Comparison of ENCODE assay signal across 17 mouse cellular contexts in genomic region chr10:111543106-111543505, GRCm38 (mm10). TPM values are rescaled to one million over a fixed set of nuclear protein-coding genes. Genes with fewer than 3 reads are reported as not detected.
DNase-seq lines count a peak whose midpoint lies in the region; ATAC-seq and TF ChIP-seq lines count a peak whose summit lies in the region.
"Had no signal": no experiment of that assay in that cellular context is flagged by ENCODE, and none has a peak within 500 bp of the region (broad histone marks: within the 10 kb centered on the region; RNA-seq: fewer than 3 reads in every experiment).

No protein-coding gene starts in this region.

- H3K4me3 ChIP-seq in hindbrain, embryonic 16.5 days (ENCODE audit: low read length): no peak overlapping the region
- H3K4me3 ChIP-seq in hindbrain, embryonic 12.5 days: no peak overlapping the region
- no peak overlapping the region for H3K4me3 ChIP-seq in liver, postnatal 0 days (ENCODE audit: low read depth, low read length)
- H3K4me3 ChIP-seq in brown adipose tissue, adult 24 weeks (ENCODE audit: insufficient read depth, low read depth, low read length): no peak overlapping the region
- H3K4me3 ChIP-seq in macrophage (ENCODE audit: inconsistent target): no peak overlapping the region
- H3K4me3 ChIP-seq: embryonic facial prominence, embryonic 15.5 days; limb, embryonic 13.5 days had no signal

- WGBS in hindbrain, embryonic 16.5 days: 75% methylated on average over 7 of the region's 7 CpGs
- 90% methylated on average over 7 of the region's 7 CpGs for WGBS in hindbrain, embryonic 12.5 days
- WGBS in liver, postnatal 0 days (ENCODE audit: insufficient replicate concordance): 77% methylated on average over 7 of the region's 7 CpGs
- 78% methylated on average over 7 of the region's 7 CpGs for WGBS in macrophage (ENCODE audit: missing documents)

- TF ChIP-seq CTCF in liver, postnatal 0 days (IDR thresholded peaks at IDR 0.05; ENCODE audit: low read depth): no peak

- H3K79me2 ChIP-seq in macrophage (ENCODE audit: inconsistent target): no peaks in the 10 kb centered on the region

- ATAC-seq in hindbrain, embryonic 16.5 days: no peak
- ATAC-seq in hindbrain, embryonic 12.5 days (ENCODE audit: low FRiP score): no peak
- no peak for ATAC-seq in liver, postnatal 0 days
- ATAC-seq: forebrain, embryonic 14.5 days; inflammation-experienced regulatory T-cells, adult 6 months had no signal

- no peak for TF ChIP-seq EP300 in liver, postnatal 0 days (IDR thresholded peaks at IDR 0.05; ENCODE audit: low read depth)

- H3K27me3 ChIP-seq in hindbrain, embryonic 16.5 days (replicated peaks; ENCODE audit: control insufficient read depth, insufficient read depth, low read length): no peaks in the 10 kb centered on the region
- H3K27me3 ChIP-seq in hindbrain, embryonic 12.5 days: no peaks in the 10 kb centered on the region
- H3K27me3 ChIP-seq in liver, postnatal 0 days (ENCODE audit: insufficient read depth, low read length): no peaks in the 10 kb centered on the region
- H3K27me3 ChIP-seq: embryonic facial prominence, embryonic 15.5 days; limb, embryonic 13.5 days; megakaryocyte, embryonic 14.5 days had no signal

- H3K36me3 ChIP-seq in hindbrain, embryonic 16.5 days (ENCODE audit: control insufficient read depth, insufficient read depth, low read length): no peaks in the 10 kb centered on the region
- H3K36me3 ChIP-seq in hindbrain, embryonic 12.5 days: no peaks in the 10 kb centered on the region
- H3K36me3 ChIP-seq in liver, postnatal 0 days (replicated peaks; ENCODE audit: insufficient read depth, low read length): no peaks in the 10 kb centered on the region
- H3K36me3 ChIP-seq in macrophage (ENCODE audit: inconsistent target): no peaks in the 10 kb centered on the region
- H3K36me3 ChIP-seq: embryonic facial prominence, embryonic 15.5 days; G1E; limb, embryonic 13.5 days had no signal

- peak overlapping the region; percentile 34 for H3K27ac ChIP-seq in hindbrain, embryonic 16.5 days (ENCODE audit: low read depth, low read length)
- H3K27ac ChIP-seq in hindbrain, embryonic 12.5 days: no peak overlapping the region
- H3K27ac ChIP-seq in liver, postnatal 0 days (ENCODE audit: low read depth): peak overlapping the region; percentile 66
- H3K27ac ChIP-seq in brown adipose tissue, adult 24 weeks (replicated peaks; ENCODE audit: low read depth, low read length): peak overlapping the region; percentile 58
- peak overlapping the region; percentile 65 for H3K27ac ChIP-seq in macrophage
- H3K27ac ChIP-seq: embryonic facial prominence, embryonic 15.5 days; limb, embryonic 13.5 days had no signal

- DNase-seq in liver, postnatal 0 days: no peak
- no peak for DNase-seq in liver
- DNase-seq in kidney, postnatal 25 days: no peak
- DNase-seq: cerebellum, adult 2 months; gastrocnemius, postnatal 10 days; thymus, adult 2 months had no signal

- no peak overlapping the region for H3K4me2 ChIP-seq in hindbrain, embryonic 16.5 days (ENCODE audit: low read length)
- no peak overlapping the region for H3K4me2 ChIP-seq in hindbrain, embryonic 12.5 days (replicated peaks)
- no peak overlapping the region for H3K4me2 ChIP-seq in liver, postnatal 0 days (ENCODE audit: low read depth, low read length)
- H3K4me2 ChIP-seq: embryonic facial prominence, embryonic 15.5 days; limb, embryonic 13.5 days; lung, embryonic 14.5 days had no signal

- no peaks in the 10 kb centered on the region; the same call in 1 of the 2 replicates for H3K9me3 ChIP-seq in hindbrain, embryonic 16.5 days (ENCODE audit: control insufficient read depth, low read length)
- H3K9me3 ChIP-seq in hindbrain, embryonic 12.5 days (replicated peaks): no peaks in the 10 kb centered on the region
- no peaks in the 10 kb centered on the region for H3K9me3 ChIP-seq in liver, postnatal 0 days (ENCODE audit: low read length)
- H3K9me3 ChIP-seq: embryonic facial prominence, embryonic 15.5 days; G1E; limb, embryonic 13.5 days had no signal

- no peaks in the 10 kb centered on the region; the same call in 1 of the 2 replicates for H3K4me1 ChIP-seq in hindbrain, embryonic 16.5 days (ENCODE audit: control insufficient read depth, insufficient read depth, low read depth, low read length)
- peaks cover 19% of the 10 kb centered on the region for H3K4me1 ChIP-seq in hindbrain, embryonic 12.5 days
- peaks cover 32% of the 10 kb centered on the region for H3K4me1 ChIP-seq in liver, postnatal 0 days (ENCODE audit: insufficient read depth)
- H3K4me1 ChIP-seq in brown adipose tissue, adult 24 weeks (ENCODE audit: control insufficient read depth, insufficient read depth, insufficient read length, low read length): peaks cover 19% of the 10 kb centered on the region

- H3K9ac ChIP-seq in hindbrain, embryonic 16.5 days (ENCODE audit: low read depth, low read length): no peak overlapping the region
- no peak overlapping the region for H3K9ac ChIP-seq in hindbrain, embryonic 12.5 days
- no peak overlapping the region for H3K9ac ChIP-seq in liver, postnatal 0 days (replicated peaks)
- H3K9ac ChIP-seq: embryonic facial prominence, embryonic 15.5 days; limb, embryonic 13.5 days; lung, embryonic 14.5 days had no signal

RNA-seq across cellular contexts. Expression of gene Phlda1, which starts 37.0 kb away (rescaled TPM):
- 54.4 and 54.8 TPM in 2 replicates for polyA plus RNA-seq in hindbrain, embryonic 16.5 days (2015; fragmentation: Nextera tagmentation; extraction: Ambion mirVana)
- polyA plus RNA-seq in hindbrain, embryonic 12.5 days (2016; fragmentation: Nextera tagmentation; extraction: Ambion mirVana): 42.8 and 54.3 TPM in 2 replicates
- 29.6 and 32.1 TPM in 2 replicates for polyA plus RNA-seq in liver, postnatal 0 days (2015; fragmentation: Nextera tagmentation; extraction: Ambion mirVana)
- 5.5 and 14.5 TPM in 2 replicates for polyA plus RNA-seq in brown adipose tissue, adult 24 weeks (2012; ENCODE audit: insufficient read depth, insufficient read length, missing spikeins)
- total RNA-seq in macrophage (2018; cell fraction: chromatin; rRNA removed): 100 to 1,000 TPM in 1 of 26 experiments, 10 to 100 TPM in 11, 1 to 10 TPM in 14; 1.0 to 104 (median 7.6) TPM
- 10 to 100 TPM in 11 of 26 experiments, 1 to 10 TPM in 13, under 1 TPM in 2; 0.55 to 84.7 (median 5.9) TPM for total RNA-seq in macrophage (2018; cell fraction: cytosol; rRNA removed)
- 100 to 1,000 TPM in 2 of 26 experiments, 10 to 100 TPM in 13, 1 to 10 TPM in 10, under 1 TPM in 1; 0.83 to 132 (median 11.9) TPM for total RNA-seq in macrophage (2018; cell fraction: nucleus; rRNA removed)
- 1.2 to 6.7 TPM (median 2.1 TPM) in 3 replicates for polyA plus RNA-seq in macrophage (2018)
